Mouse (Mus musculus) hindbrain, embryonic 15.5 days (tissue): Measurements from ENCODE around the gene Foxp1. TPM values are rescaled to one million over a fixed set of nuclear protein-coding genes. Genes with fewer than 3 reads are reported as not detected.

ENCODE experiments used
- ATAC-seq: fragments of 200-750 bp; cut with Nextera tagmentation; 2 replicates; pipeline ENCODE4 v1.8.0; 2017; ENCODE audit warnings: low read depth, moderate number of reproducible peaks, moderate TSS enrichment; ENCODE audit not compliant: low FRiP score
- H3K27ac ChIP-seq: fragments of 300-500 bp; sonication (generic); replicated peaks from 2 replicates; pipeline ENCODE4 v1.5.1; 2015; ENCODE audit warnings: mild to moderate bottlenecking, inconsistent platforms
- H3K27me3 ChIP-seq: fragments of 300-500 bp; sonication (generic); 2 replicates; pipeline ENCODE4 v1.6.1; 2015; ENCODE audit warnings: control low read depth, inconsistent platforms
- H3K36me3 ChIP-seq: fragments of 300-500 bp; sonication (generic); 2 replicates; pipeline ENCODE4 v1.6.1; 2015; ENCODE audit warnings: control low read depth, inconsistent platforms
- H3K4me1 ChIP-seq: fragments of 300-500 bp; sonication (generic); replicated peaks from 2 replicates; pipeline ENCODE4 v1.6.1; 2015; ENCODE audit warnings: control low read depth, inconsistent platforms
- H3K4me2 ChIP-seq: fragments of 300-500 bp; sonication (generic); 2 replicates; pipeline ENCODE4 v1.6.1; 2015; ENCODE audit warnings: moderate library complexity, mild to moderate bottlenecking, inconsistent platforms
- H3K4me3 ChIP-seq: fragments of 300-500 bp; sonication (generic); 2 replicates; pipeline ENCODE4 v1.5.1; 2015; ENCODE audit warnings: mild to moderate bottlenecking, inconsistent platforms
- H3K9ac ChIP-seq: fragments of 300-500 bp; sonication (generic); 2 replicates; pipeline ENCODE4 v1.6.1; 2015; ENCODE audit warnings: inconsistent platforms
- H3K9me3 ChIP-seq: fragments of 300-500 bp; sonication (generic); 2 replicates; pipeline ENCODE4 v1.6.1; 2016; ENCODE audit warnings: control low read depth, inconsistent platforms
- WGBS: fragments of 180-500 bp; shearing (Covaris S2); methylation state at CpG from one replicate; pipeline ENCODE4 v1.1.7; 2015; 5-methylcytosine and 5-hydroxymethylcytosine counted together
- polyA plus RNA-seq: library from polyadenylated mRNA; unstranded; fragments of >200 nt; fragmentation: Nextera tagmentation; extraction: Ambion mirVana; gene quantifications from 2 replicates; pipeline ENCODE4 v1.2.1, GENCODE M21; 2015

Foxp1 gene
- polyA plus RNA-seq, 1 experiment from 2014 or later: 74.2 TPM

DNA sequence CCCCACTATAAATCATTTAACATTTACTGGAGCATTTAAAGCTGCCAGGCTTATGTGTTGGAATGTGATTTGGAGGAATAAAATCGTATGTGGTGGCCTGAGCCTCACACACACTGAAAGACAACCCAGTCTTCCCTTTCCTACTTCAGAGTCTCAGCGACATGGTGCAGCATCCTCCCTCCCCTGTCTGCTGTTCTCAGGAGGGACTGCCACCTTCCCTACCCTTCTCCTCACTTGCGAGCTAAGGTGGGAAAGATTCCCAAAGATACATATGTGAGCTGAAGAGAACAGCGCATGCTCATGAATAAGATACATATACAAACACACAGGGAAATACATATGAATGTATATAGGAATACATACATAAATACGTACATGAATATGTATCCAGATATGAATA is 189.4 kb downstream of the Foxp1 start:
- no peak for ATAC-seq
- Histone ChIP-seq H3K36me3 (no peaks in the 10 kb centered on the region), H3K27me3 (peaks cover under 1% of the 10 kb centered on the region; the same call in 1 of the 2 replicates), H3K27ac (no peak overlapping the region), H3K4me2 (no peak overlapping the region), H3K9ac (no peak overlapping the region), H3K9me3 (no peaks in the 10 kb centered on the region), H3K4me3 (no peak overlapping the region), H3K4me1 (0 out of 2 replicates have a peak, but pooled peaks cover 6% of the 10 kb centered on the region)
- WGBS: 92% methylated on average over 5 of the region's 5 CpGs

- H3K4me1 ChIP-seq: no peaks in the 10 kb centered on the region; the same call in 1 of the 2 replicates
- no peaks in the 10 kb centered on the region for H3K27me3 ChIP-seq
- no peaks in the 10 kb centered on the region for H3K9me3 ChIP-seq
- 83% methylated on average over 4 of the region's 4 CpGs for WGBS
- H3K9ac ChIP-seq: no peak overlapping the region
- H3K27ac ChIP-seq: no peak overlapping the region
- no peaks in the 10 kb centered on the region for H3K36me3 ChIP-seq
- no peak for ATAC-seq
- no peak overlapping the region for H3K4me2 ChIP-seq
- H3K4me3 ChIP-seq: no peak overlapping the region
Observed at GRCm38 (mm10) chr6:99330169-99330568, 192.4 kb downstream of the Foxp1 start.

- Histone ChIP-seq H3K4me2 (no peak overlapping the region), H3K27ac (no peak overlapping the region), H3K4me1 (no peaks in the 10 kb centered on the region; the same call in 1 of the 2 replicates), H3K4me3 (no peak overlapping the region), H3K9ac (no peak overlapping the region), H3K27me3 (no peaks in the 10 kb centered on the region), H3K36me3 (no peaks in the 10 kb centered on the region), H3K9me3 (no peaks in the 10 kb centered on the region)
- ATAC-seq: no peak
- 81% methylated on average over 2 of the region's 2 CpGs for WGBS
Observed at GRCm38 (mm10) chr6:99328634-99329033, 193.9 kb downstream of the Foxp1 start.

GRCm38 (mm10) chr6:99328146-99328545 is 194.4 kb downstream of the Foxp1 start:
- Histone ChIP-seq H3K27me3 (no peaks in the 10 kb centered on the region), H3K27ac (no peak overlapping the region), H3K4me2 (no peak overlapping the region), H3K9me3 (no peaks in the 10 kb centered on the region), H3K9ac (no peak overlapping the region), H3K4me1 (no peaks in the 10 kb centered on the region; the same call in 1 of the 2 replicates), H3K4me3 (no peak overlapping the region), H3K36me3 (no peaks in the 10 kb centered on the region)
- no peak for ATAC-seq
- 88% methylated on average over 6 of the region's 6 CpGs for WGBS

DNA sequence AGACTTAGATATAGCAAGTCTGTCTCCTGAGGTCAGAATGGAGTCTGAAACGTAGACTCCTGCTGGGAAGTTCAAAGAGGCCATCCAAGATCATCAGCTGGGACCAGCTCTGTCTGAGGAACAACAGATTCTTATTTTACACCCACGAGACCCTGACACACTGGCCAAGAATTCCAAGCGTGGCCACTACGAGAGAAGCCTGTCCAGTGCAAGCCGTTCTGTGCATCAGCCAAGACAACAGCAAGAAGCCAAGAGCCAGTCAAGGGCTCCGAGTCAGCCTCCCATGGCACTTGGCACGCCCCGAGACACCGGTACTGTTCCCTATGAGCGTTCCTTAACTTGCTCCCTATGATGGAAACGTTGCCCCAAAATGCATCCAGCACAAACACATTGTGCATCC is 194.8 kb downstream of the Foxp1 start:
- Histone ChIP-seq H3K9me3 (no peaks in the 10 kb centered on the region), H3K9ac (no peak overlapping the region), H3K4me1 (no peaks in the 10 kb centered on the region; the same call in 1 of the 2 replicates), H3K4me3 (no peak overlapping the region), H3K27ac (no peak overlapping the region), H3K4me2 (no peak overlapping the region), H3K36me3 (no peaks in the 10 kb centered on the region), H3K27me3 (no peaks in the 10 kb centered on the region)
- ATAC-seq: no peak
- WGBS: 72% methylated on average over 11 of the region's 11 CpGs

GRCm38 (mm10) chr6:99325881-99326280 is 196.6 kb downstream of the Foxp1 start:
- Histone ChIP-seq H3K4me3 (no peak overlapping the region), H3K9me3 (no peaks in the 10 kb centered on the region), H3K9ac (no peak overlapping the region), H3K4me1 (no peaks in the 10 kb centered on the region; the same call in 1 of the 2 replicates), H3K27me3 (no peaks in the 10 kb centered on the region), H3K36me3 (no peaks in the 10 kb centered on the region), H3K27ac (no peak overlapping the region), H3K4me2 (no peak overlapping the region)
- WGBS: 96% methylated on average over 2 of the region's 2 CpGs
- no peak for ATAC-seq

DNA sequence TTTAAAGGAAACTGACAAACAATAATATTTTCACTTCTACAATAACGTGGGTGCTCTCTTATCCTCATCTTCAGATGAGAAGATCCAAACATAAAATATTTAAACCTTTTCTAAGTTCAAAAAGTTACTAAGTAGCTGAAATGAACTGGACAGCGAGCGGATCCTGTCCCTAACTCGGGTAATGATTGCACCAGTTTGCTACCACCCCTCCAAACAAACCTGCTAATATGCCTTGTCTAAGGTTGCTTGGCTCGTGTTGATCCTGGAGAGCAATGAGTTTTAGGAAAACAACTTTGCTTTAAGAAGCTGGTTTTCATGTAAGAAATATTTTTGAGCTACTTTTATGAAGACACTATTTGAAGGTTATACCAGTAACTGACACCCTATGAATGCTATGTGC is 197.1 kb downstream of the Foxp1 start:
- Histone ChIP-seq H3K27me3 (no peaks in the 10 kb centered on the region), H3K4me3 (no peak overlapping the region), H3K9ac (no peak overlapping the region), H3K9me3 (no peaks in the 10 kb centered on the region), H3K27ac (no peak overlapping the region), H3K4me2 (no peak overlapping the region), H3K36me3 (no peaks in the 10 kb centered on the region), H3K4me1 (no peaks in the 10 kb centered on the region; the same call in 1 of the 2 replicates)
- 91% methylated on average over 5 of the region's 5 CpGs for WGBS
- no peak for ATAC-seq

DNA sequence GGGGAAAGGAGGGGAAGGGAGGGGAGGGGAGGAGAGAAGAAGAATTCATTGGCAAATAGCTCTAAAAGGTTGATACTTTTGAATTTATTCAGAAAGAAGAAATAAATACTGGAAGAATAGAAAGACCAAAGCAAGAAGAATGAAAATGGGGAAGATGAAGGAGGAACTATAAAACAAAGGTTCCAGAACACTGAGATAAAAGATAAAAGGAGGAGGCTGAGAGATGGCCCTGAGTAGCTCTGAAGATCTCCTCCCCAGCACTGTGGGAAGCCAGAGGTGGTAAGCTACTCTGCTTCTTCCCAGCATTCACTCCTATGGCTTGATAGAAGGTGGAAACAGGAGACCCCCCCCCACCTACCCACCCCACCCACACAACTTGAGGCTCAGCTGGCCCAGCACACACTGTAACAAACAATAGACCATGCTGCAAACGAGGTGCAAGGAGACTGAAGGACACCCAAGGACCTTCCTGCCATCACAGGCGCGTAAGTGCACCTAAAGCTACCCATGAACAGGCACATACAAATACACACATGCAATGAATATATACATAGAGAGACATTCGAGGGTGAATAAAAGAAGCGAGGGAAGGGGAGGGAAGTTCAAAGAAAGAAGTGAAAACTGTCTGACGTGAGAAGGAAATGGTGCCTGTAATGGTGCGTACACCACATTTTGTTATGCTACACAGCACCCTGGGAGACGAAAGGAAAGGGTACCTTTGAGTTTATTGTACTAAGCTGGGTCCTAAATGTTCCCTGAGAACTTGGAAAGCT is 200.2 kb downstream of the Foxp1 start:
- ATAC-seq: no peak
- H3K9ac ChIP-seq: no peak overlapping the region
- no peak overlapping the region for H3K4me2 ChIP-seq
- peaks cover 9% of the 10 kb centered on the region; the same call in 1 of the 2 replicates for H3K4me1 ChIP-seq
- H3K9me3 ChIP-seq: no peaks in the 10 kb centered on the region
- H3K4me3 ChIP-seq: no peak overlapping the region
- H3K27me3 ChIP-seq: no peaks in the 10 kb centered on the region
- WGBS: 76% methylated on average over 8 of the region's 8 CpGs
- no peaks in the 10 kb centered on the region for H3K36me3 ChIP-seq
- no peak overlapping the region for H3K27ac ChIP-seq

GRCm38 (mm10) chr6:99320444-99320843 is 202.1 kb downstream of the Foxp1 start:
- no peak overlapping the region for H3K9ac ChIP-seq
- H3K27ac ChIP-seq: no peak overlapping the region
- no peak overlapping the region for H3K4me3 ChIP-seq
- H3K4me1 ChIP-seq: peaks cover 9% of the 10 kb centered on the region; the same call in 1 of the 2 replicates
- ATAC-seq: no peak
- no peaks in the 10 kb centered on the region for H3K36me3 ChIP-seq
- H3K9me3 ChIP-seq: no peaks in the 10 kb centered on the region
- H3K4me2 ChIP-seq: no peak overlapping the region
- WGBS: 55% methylated on average over 8 of the region's 8 CpGs
- no peaks in the 10 kb centered on the region for H3K27me3 ChIP-seq

DNA sequence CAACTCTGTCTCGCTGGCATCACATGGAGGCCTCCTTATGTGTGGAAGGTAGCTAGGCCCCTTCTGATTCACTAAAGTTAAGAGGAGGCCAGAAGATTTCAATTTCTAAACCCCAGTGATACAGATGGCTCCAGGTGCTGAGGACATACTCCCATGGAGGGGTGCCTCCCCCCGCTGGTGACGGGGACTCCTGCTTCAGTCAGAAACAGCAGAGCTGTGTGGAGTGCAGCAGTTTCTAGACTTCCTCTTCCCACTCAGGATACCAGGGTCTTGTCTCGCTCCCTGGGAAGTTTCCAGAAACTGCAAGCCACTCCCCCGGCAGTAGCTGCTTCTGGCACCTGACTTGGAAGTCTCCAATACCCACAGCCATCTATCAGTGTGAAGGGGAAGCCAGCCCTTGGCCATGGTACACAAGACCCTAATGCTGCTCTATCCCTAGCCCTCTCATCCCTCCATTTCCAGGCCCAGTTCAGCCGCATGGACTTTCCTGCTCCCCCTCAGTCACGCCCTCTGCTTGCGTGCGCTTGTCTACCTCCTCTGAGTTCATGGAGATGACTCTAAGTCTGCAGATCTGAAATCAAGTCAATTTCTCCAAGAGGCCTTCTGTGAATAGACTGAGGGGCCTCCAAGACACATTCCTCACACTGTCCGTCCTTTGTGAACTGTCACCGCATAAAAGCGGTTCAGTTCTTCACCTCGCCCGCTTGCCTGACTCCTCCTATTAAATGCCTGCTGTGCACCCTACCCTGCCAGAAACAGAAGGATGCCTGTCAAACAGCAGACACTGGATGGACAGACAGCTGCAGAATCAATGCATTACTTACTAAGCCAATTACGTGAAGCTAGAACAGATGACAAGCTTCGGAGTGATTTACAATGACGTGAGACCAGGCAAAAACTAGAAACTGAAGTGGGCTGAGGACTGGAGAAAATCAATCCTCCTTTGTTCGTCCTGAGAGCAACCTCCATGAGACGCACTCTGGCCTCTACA is 202.8 kb downstream of the Foxp1 start:
- WGBS: 46% methylated on average over 19 of the region's 19 CpGs
- Histone ChIP-seq H3K36me3 (no peaks in the 10 kb centered on the region), H3K9ac (no peak overlapping the region), H3K4me3 (no peak overlapping the region), H3K4me1 (peaks cover 9% of the 10 kb centered on the region; the same call in 1 of the 2 replicates), H3K27me3 (no peaks in the 10 kb centered on the region), H3K9me3 (no peaks in the 10 kb centered on the region), H3K4me2 (no peak overlapping the region), H3K27ac (no peak overlapping the region)
- ATAC-seq: no peak

DNA sequence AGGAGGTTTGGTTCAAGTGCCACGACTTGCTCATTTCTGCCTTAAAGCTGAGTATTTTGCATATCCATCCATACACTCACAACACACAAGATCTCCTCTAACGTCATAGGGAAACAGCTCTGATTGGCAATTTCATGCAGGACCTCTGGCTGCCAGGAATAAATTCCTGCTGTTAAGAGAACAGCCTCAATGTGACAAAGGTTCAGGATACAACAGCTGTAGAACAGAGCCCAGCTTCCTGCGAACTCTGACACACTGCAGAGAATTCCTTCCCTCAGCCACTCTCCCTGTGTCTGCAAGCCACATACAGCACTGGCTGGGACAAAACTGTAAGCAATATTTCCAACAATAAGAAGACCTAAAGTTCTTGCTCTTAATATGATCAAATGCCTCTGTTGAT is 207.8 kb downstream of the Foxp1 start:
- Histone ChIP-seq H3K36me3 (no peaks in the 10 kb centered on the region), H3K4me2 (no peak overlapping the region), H3K4me1 (0 out of 2 replicates have a peak, but pooled peaks cover 4% of the 10 kb centered on the region), H3K4me3 (no peak overlapping the region), H3K27ac (no peak overlapping the region), H3K9me3 (no peaks in the 10 kb centered on the region), H3K9ac (no peak overlapping the region), H3K27me3 (no peaks in the 10 kb centered on the region)
- 53% methylated on average over 3 of the region's 3 CpGs for WGBS
- ATAC-seq: no peak

- H3K4me3 ChIP-seq: no peak overlapping the region
- 43% methylated on average over 12 of the region's 12 CpGs for WGBS
Observed at GRCm38 (mm10) chr6:99310529-99310928, 212.0 kb downstream of the Foxp1 start.

More at GRCm38 (mm10) chr6:99310529-99310928, 212.0 kb downstream of the Foxp1 start:
- H3K9ac ChIP-seq: no peak overlapping the region
- ATAC-seq: no peak
- no peaks in the 10 kb centered on the region for H3K36me3 ChIP-seq
- no peak overlapping the region for H3K27ac ChIP-seq
- no peaks in the 10 kb centered on the region for H3K4me1 ChIP-seq
- no peaks in the 10 kb centered on the region for H3K9me3 ChIP-seq
- H3K27me3 ChIP-seq: no peaks in the 10 kb centered on the region
- no peak overlapping the region for H3K4me2 ChIP-seq
